Comparison of ENCODE assay signal across 8 mouse cellular contexts in genomic region chr1:180331546-180332075, GRCm38 (mm10). TPM values are rescaled to one million over a fixed set of nuclear protein-coding genes. Genes with fewer than 3 reads are reported as not detected.
DNase-seq lines count a peak whose midpoint lies in the region; ATAC-seq and TF ChIP-seq lines count a peak whose summit lies in the region.

No protein-coding gene starts in this region.

- peaks cover 36% of the 10 kb centered on the region for H3K4me1 ChIP-seq in E14TG2a.4 (replicated peaks; ENCODE audit: low read depth, low read length)
- peaks cover 55% of the 10 kb centered on the region for H3K4me1 ChIP-seq in embryonic facial prominence, embryonic 12.5 days
- peaks cover 55% of the 10 kb centered on the region for H3K4me1 ChIP-seq in limb, embryonic 14.5 days (ENCODE audit: control insufficient read depth, insufficient read depth, low read length)

- H3K27me3 ChIP-seq in E14TG2a.4 (ENCODE audit: insufficient read depth, low read length), result peaks cover 84% of the 10 kb centered on the region
- peaks cover 10% of the 10 kb centered on the region for H3K27me3 ChIP-seq in embryonic facial prominence, embryonic 12.5 days
- H3K27me3 ChIP-seq in limb, embryonic 14.5 days (ENCODE audit: control insufficient read depth, insufficient read depth, low read length), result no peaks in the 10 kb centered on the region

- H3K4me2 ChIP-seq in embryonic facial prominence, embryonic 12.5 days (replicated peaks), result peak overlapping the region; percentile 98
- H3K4me2 ChIP-seq in limb, embryonic 14.5 days (replicated peaks; ENCODE audit: low read depth, low read length, severe bottlenecking), result peak overlapping the region; percentile 97

- under 1% methylated on average over 21 of the region's 21 CpGs for WGBS in embryonic facial prominence, embryonic 12.5 days
- 0% methylated on average over 21 of the region's 21 CpGs for WGBS in limb, embryonic 14.5 days

- H3K4me3 ChIP-seq in E14TG2a.4 (replicated peaks; ENCODE audit: low read length), result peak overlapping the region; percentile 70
- H3K4me3 ChIP-seq in embryonic facial prominence, embryonic 12.5 days, result peak overlapping the region; percentile 72
- peak overlapping the region; percentile 80 for H3K4me3 ChIP-seq in limb, embryonic 14.5 days (replicated peaks; ENCODE audit: low read length)

- intact Hi-C loops in left cerebral cortex, postnatal 25 days (cut with DNase I), result loop anchor here (2.0 to 5.0 kb wide), 3 partner anchors 33 to 76 kb away; no protein-coding TSS in a partner anchor

- peak overlapping the region; percentile 83 for H3K9ac ChIP-seq in embryonic facial prominence, embryonic 12.5 days
- peak overlapping the region; percentile 88 for H3K9ac ChIP-seq in limb, embryonic 14.5 days (ENCODE audit: low read depth, low read length, severe bottlenecking)

- ATAC-seq in embryonic facial prominence, embryonic 12.5 days (ENCODE audit: insufficient number of reproducible peaks, insufficient read depth, low FRiP score, low TSS enrichment), result no peak
- ATAC-seq in limb, embryonic 14.5 days (ENCODE audit: low FRiP score, low read depth), result no peak

- TF ChIP-seq CTCF in E14TG2a.4 (conservative IDR thresholded peaks at IDR 0.05; ENCODE audit: low read length), result no peak

- peak; percentile 47 to 64 for DNase-seq in adrenal gland, adult 18-20 months (ENCODE audit: low spot score in 2 of 2)
- DNase-seq in adrenal gland, adult (ENCODE audit: inconsistent age in 2 of 2, low spot score in 1 of 2), result no peak
- peak; percentile 47 for DNase-seq in heart, postnatal 4 days
- DNase-seq in limb, embryonic 14.5 days (ENCODE audit: low spot score), result no peak
- peak; percentile 74 for DNase-seq in neural tube, embryonic 10.5 days (ENCODE audit: extremely low spot score, low spot score)
- no peak for DNase-seq in left cerebral cortex, postnatal 25 days (ENCODE audit: low spot score in 2 of 2)

- TF ChIP-seq POLR2A in limb, embryonic 14.5 days (IDR thresholded peaks at IDR 0.05; ENCODE audit: borderline replicate concordance, extremely low read depth, insufficient read depth, insufficient read length), result no peak

- no peaks in the 10 kb centered on the region for H3K9me3 ChIP-seq in E14TG2a.4 (ENCODE audit: low read length)
- H3K9me3 ChIP-seq in embryonic facial prominence, embryonic 12.5 days, result no peaks in the 10 kb centered on the region
- H3K9me3 ChIP-seq in limb, embryonic 14.5 days (ENCODE audit: control insufficient read depth, low read length), result no peaks in the 10 kb centered on the region

- no peaks in the 10 kb centered on the region for H3K36me3 ChIP-seq in E14TG2a.4 (ENCODE audit: insufficient read depth, low read length)
- peaks cover 12% of the 10 kb centered on the region; the same call in 1 of the 2 replicates for H3K36me3 ChIP-seq in embryonic facial prominence, embryonic 12.5 days
- peaks cover 29% of the 10 kb centered on the region for H3K36me3 ChIP-seq in limb, embryonic 14.5 days (ENCODE audit: control insufficient read depth, insufficient read depth, low read length)

- H3K27ac ChIP-seq in embryonic facial prominence, embryonic 12.5 days, result peak overlapping the region; percentile 92
- no peak overlapping the region for H3K27ac ChIP-seq in limb, embryonic 14.5 days (replicated peaks; ENCODE audit: low read depth, low read length)

RNA-seq across cellular contexts. Expression of gene Itpkb, which starts 1.3 kb away (rescaled TPM):
- 10 to 100 TPM; 49.3 to 58.6 TPM for total RNA-seq in adrenal gland, adult 18-20 months (2021)
- polyA plus RNA-seq in embryonic facial prominence, embryonic 12.5 days (2016; fragmentation: Nextera tagmentation; extraction: Ambion mirVana), result 12.8 and 13.3 TPM in 2 replicates
- total RNA-seq in heart, postnatal 4 days (2021), result 10 to 100 TPM; 62.2 to 67.2 TPM
- 16.2 and 17.4 TPM in 2 replicates for polyA plus RNA-seq in limb, embryonic 14.5 days (2012; rRNA removed)
- 8.4 and 10.1 TPM in 2 replicates for polyA plus RNA-seq in limb, embryonic 14.5 days (2014; fragmentation: Nextera tagmentation; extraction: Ambion mirVana)
- total RNA-seq in left cerebral cortex, postnatal 25 days (2021), result 10 to 100 TPM; 15.4 to 16.5 TPM

Comparison
In these comparisons a context has a peak if more than half of its experiments do, and no peak if none do; other contexts are left out.
1. DNase-seq: peak in adrenal gland, adult 18-20 months (2 of 2), heart, postnatal 4 days (single experiment) and neural tube, embryonic 10.5 days (single experiment); none in adrenal gland, adult (0 of 2), limb, embryonic 14.5 days (single experiment) and left cerebral cortex, postnatal 25 days (0 of 2).
2. Peak in every context shown above with its lines, with median percentiles within 50 percentile points of each other: H3K4me3 ChIP-seq.